Mouse (Mus musculus): ENCODE data around the gene Gatm.

Gatm gene

GRCm38 (mm10) chr2:122611654-122611973 lies 511 bp upstream of the Gatm start:
- DNase-seq (ENCODE audit: low read depth, low spot score): no peak

- DNase-seq (ENCODE audit: low read depth, low spot score): peak; percentile 6
Observed at GRCm38 (mm10) chr2:122608820-122609219, 2.3 kb downstream of the Gatm start.

- DNase-seq (ENCODE audit: low read depth, low spot score): no peak
Observed at GRCm38 (mm10) chr2:122605829-122606228, 5.3 kb downstream of the Gatm start.

GRCm38 (mm10) chr2:122601354-122601753 lies 9.7 kb downstream of the Gatm start:
- no peak for DNase-seq (ENCODE audit: low read depth, low spot score)

- no peak for DNase-seq (ENCODE audit: low read depth, low spot score)
Observed at GRCm38 (mm10) chr2:122599736-122600135, 11.4 kb downstream of the Gatm start.

GRCm38 (mm10) chr2:122595461-122595860 lies 15.6 kb downstream of the Gatm start:
- DNase-seq (ENCODE audit: low read depth, low spot score): no peak

- DNase-seq (ENCODE audit: low read depth, low spot score): no peak
Observed at GRCm38 (mm10) chr2:122591213-122591612, 19.9 kb downstream of the Gatm start.

GRCm38 (mm10) chr2:122590351-122590750 lies 20.8 kb downstream of the Gatm start:
- DNase-seq (ENCODE audit: low read depth, low spot score): no peak

GRCm38 (mm10) chr2:122587861-122588519 lies 23.1 kb downstream of the Gatm start:
- no peak for DNase-seq (ENCODE audit: low read depth, low spot score)

GRCm38 (mm10) chr2:122586258-122586657 lies 24.8 kb downstream of the Gatm start:
- no peak for DNase-seq (ENCODE audit: low read depth, low spot score)

GRCm38 (mm10) chr2:122582324-122582723 lies 28.8 kb downstream of the Gatm start:
- DNase-seq (ENCODE audit: low read depth, low spot score): no peak

GRCm38 (mm10) chr2:122581361-122582017 lies 29.6 kb downstream of the Gatm start:
- DNase-seq (ENCODE audit: low read depth, low spot score): no peak

- DNase-seq (ENCODE audit: low read depth, low spot score): no peak
Observed at GRCm38 (mm10) chr2:122580426-122580825, 30.7 kb downstream of the Gatm start.

- DNase-seq (ENCODE audit: low read depth, low spot score): no peak
Observed at GRCm38 (mm10) chr2:122577316-122577715, 33.8 kb downstream of the Gatm start.

GRCm38 (mm10) chr2:122576295-122576694 lies 34.8 kb downstream of the Gatm start:
- no peak for DNase-seq (ENCODE audit: low read depth, low spot score)

GRCm38 (mm10) chr2:122575470-122575869 lies 35.6 kb downstream of the Gatm start:
- DNase-seq (ENCODE audit: low read depth, low spot score): no peak

- no peak for DNase-seq (ENCODE audit: low read depth, low spot score)
Observed at GRCm38 (mm10) chr2:122572438-122572837, 38.7 kb downstream of the Gatm start.

GRCm38 (mm10) chr2:122571326-122571725 lies 39.8 kb downstream of the Gatm start:
- DNase-seq (ENCODE audit: low read depth, low spot score): no peak

GRCm38 (mm10) chr2:122570430-122570829 lies 40.7 kb downstream of the Gatm start:
- no peak for DNase-seq (ENCODE audit: low read depth, low spot score)

- DNase-seq (ENCODE audit: low read depth, low spot score): peak; percentile 48
Observed at GRCm38 (mm10) chr2:122569439-122569838, 41.7 kb downstream of the Gatm start.

- DNase-seq (ENCODE audit: low read depth, low spot score): no peak
Observed at GRCm38 (mm10) chr2:122562251-122562650, 48.9 kb downstream of the Gatm start.

- no peak for DNase-seq (ENCODE audit: low read depth, low spot score)
Observed at GRCm38 (mm10) chr2:122561221-122561620, 49.9 kb downstream of the Gatm start.

- peak; percentile 60 for DNase-seq (ENCODE audit: low read depth, low spot score)
Observed at GRCm38 (mm10) chr2:122558317-122558716, 52.8 kb downstream of the Gatm start.
